Mouse (Mus musculus) common myeloid progenitor, adult 5-6 weeks (primary cell): ENCODE measurements around the gene Jph4. TPM values are rescaled to one million over a fixed set of nuclear protein-coding genes. Genes with fewer than 3 reads are reported as not detected.

Source experiments
- ATAC-seq: replicated peaks from 2 replicates; pipeline ENCODE4 v1.8.0; 2016; ENCODE audit warnings: low read depth, mild to moderate bottlenecking, moderate TSS enrichment, inconsistent platforms; ENCODE audit not compliant: poor library complexity, severe bottlenecking
- total RNA-seq: library from RNA; stranded (forward); fragments of 200-1000, 187-1606 nt; gene quantifications from 2 replicates; pipeline ENCODE4 v1.2.3, GENCODE M21; 2017

The Jph4 gene
- not detected in 2 replicates for total RNA-seq

GRCm38 (mm10) chr14:55116425-55117200 is at the start of gene Jph4:
Gene Jph4, minus strand, starts transcription at chr14:55116935.
- no peak for ATAC-seq

- no peak for ATAC-seq
These were observed 47.6 kb upstream of the Jph4 start for GRCm38 (mm10) chr14:55164172-55164806.

GRCm38 (mm10) chr14:55162168-55162567 is 45.4 kb upstream of the Jph4 start:
- ATAC-seq: no peak

DNA sequence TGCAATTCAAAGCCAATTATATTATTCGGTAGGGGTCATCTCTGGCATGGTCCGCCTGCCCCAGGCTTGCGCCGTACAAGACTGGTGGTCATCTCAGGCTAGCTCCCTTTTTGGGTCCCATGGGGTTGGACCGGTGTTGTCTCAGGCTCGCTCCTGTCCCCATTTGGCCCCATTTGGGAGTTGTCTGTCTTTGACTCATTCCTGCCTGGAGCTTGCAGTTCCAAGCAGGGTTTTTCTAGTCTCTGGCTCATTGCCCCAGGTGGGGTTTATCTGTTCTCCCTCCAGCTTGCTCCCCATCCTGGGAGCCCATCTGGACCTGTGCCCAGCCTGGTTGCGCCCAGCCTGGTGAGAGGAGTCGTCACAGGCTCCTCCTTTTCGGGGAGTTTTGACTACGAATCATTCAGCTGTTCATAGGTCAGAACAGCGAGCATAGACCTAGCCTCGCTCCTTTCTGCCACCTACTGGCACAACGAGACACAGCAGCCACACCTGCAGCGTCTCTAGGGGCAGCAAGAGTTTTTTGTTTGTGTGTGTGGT is 44.4 kb upstream of the Jph4 start:
- ATAC-seq: peak; percentile 95

DNA sequence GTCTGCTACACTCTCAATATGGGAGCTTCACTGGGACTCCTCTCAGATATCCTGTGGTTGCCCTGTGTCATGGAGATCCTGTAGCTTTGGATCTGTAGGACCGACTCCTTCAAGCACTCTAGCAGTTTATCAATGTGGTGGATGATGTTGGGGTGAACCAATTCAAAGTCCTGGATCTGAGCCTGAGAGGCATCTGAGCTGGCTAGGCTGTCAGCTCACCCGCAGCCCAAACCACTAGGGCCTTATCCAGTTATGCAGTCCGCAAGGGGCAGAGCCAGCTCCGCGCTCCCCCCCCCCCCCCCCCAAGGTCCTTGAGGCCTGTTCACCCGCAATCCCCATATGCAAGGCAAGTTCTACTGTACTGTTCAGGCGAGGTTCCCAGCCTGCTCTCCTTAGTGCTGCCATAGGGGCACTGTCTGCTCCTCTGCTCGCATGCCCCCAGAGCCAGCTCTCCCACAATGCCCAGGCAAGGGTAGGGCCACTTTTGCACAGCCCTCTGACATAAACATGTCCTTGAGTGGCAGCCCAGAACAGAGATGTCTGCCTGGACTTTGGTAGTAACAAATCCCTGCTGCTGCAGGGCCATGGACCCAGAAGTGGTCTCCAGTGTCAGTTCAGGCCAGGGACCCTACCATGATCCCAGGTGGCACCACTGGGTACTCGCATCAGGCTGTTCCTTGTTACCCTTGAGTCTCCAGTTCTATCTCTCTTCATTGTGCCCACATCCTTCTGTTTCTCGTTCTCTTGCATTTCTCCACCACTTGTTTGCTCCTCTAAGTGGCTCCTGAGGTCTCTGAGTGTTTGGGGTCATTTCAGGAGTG is 43.7 kb upstream of the Jph4 start:
- ATAC-seq: peak; percentile 38

GRCm38 (mm10) chr14:55157322-55158065 is 40.8 kb upstream of the Jph4 start:
- no peak for ATAC-seq

GRCm38 (mm10) chr14:55152951-55153481 is 36.3 kb upstream of the Jph4 start:
- no peak for ATAC-seq

- no peak for ATAC-seq
These were observed 35.4 kb upstream of the Jph4 start for GRCm38 (mm10) chr14:55152174-55152573.

DNA sequence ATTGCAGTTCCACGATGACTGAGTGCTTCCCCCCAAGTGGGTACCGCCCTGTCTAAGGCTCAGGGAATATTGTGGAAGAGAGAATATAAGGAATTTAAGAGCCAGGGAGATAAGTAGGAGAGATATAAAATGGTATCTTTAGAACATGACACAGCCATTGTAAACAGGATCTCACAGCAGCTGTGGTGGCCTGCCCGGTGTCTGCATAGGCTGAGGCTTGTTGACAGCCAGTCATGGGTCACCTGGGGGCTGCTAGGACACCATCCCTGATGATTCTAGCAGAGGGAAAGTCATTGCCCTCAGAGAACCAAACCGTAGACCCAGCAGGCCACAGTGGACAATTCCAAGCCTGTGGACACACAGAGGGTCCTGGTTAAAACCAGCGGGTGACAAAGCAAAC is 34.2 kb upstream of the Jph4 start:
- ATAC-seq: no peak

GRCm38 (mm10) chr14:55149041-55149440 is 32.3 kb upstream of the Jph4 start:
- ATAC-seq: no peak

- ATAC-seq: peak; percentile 59
These were observed 31.7 kb upstream of the Jph4 start for GRCm38 (mm10) chr14:55148363-55148915.

DNA sequence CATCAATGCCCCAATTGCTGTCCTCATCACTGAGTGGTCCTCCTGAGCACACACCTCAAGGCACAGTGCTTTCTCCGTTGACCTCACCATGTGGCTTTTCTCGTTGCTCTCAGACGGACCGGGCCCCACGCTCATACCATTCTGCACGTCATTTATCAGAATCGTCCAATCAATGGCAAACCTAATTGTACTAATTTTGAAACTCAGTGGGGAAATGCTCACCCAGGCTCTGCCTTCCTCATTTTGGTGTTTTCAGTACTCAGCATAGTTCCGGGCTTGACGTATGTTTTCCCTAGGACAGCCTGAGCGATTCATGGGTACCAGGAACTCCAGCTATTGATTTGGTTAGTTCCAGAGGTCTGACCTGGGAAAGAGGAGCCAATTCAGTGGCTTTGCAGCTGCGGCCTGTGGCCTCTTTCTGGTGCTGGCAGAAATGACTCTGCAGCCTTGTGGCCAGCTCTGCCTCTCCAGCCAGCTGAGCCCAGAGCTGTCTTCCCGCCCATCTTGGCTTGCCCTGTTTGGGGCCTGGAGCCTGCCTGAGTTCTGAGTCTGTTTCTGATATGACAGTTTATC is 30.2 kb upstream of the Jph4 start:
- peak; percentile 65 for ATAC-seq

- no peak for ATAC-seq
These were observed 29.6 kb upstream of the Jph4 start for GRCm38 (mm10) chr14:55146324-55146723.

- peak; percentile 68; the same call in 1 of the 2 replicates for ATAC-seq
These were observed 22.6 kb upstream of the Jph4 start for GRCm38 (mm10) chr14:55139313-55139712.

GRCm38 (mm10) chr14:55135676-55136075 is 18.9 kb upstream of the Jph4 start:
- ATAC-seq: no peak

GRCm38 (mm10) chr14:55126521-55126920 is 9.8 kb upstream of the Jph4 start:
- no peak for ATAC-seq

DNA sequence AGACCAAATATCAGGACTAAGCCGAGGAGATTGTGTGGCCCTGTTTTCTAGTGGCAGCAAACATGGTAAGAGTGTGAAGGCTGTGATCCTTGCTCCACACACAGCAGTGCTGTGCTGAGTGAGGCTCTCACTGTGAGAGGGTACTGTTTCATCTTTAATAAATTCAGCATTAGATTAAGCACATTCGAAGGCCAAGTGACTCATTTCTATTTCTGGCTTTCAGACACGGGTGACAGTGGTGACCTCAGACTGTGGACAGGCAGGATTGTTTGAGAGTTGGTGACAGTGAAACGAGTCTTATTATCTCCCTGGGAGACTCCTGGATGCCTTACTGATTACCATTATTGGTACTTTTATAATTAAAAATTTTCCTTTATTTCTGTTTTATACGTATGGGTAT is 9.0 kb upstream of the Jph4 start:
- ATAC-seq: no peak

- ATAC-seq: no peak
These were observed 5.6 kb upstream of the Jph4 start for GRCm38 (mm10) chr14:55122359-55122758.

GRCm38 (mm10) chr14:55121947-55122346 is 5.2 kb upstream of the Jph4 start:
- peak; percentile 90 for ATAC-seq
